Mouse (Mus musculus) ovary, postnatal 14 days (tissue): ENCODE data around the gene Lrfn1.

ENCODE experiments used
- DNase-seq: peaks from one replicate; pipeline ENCODE4 v3.0.0; 2022; ENCODE audit warnings: low spot score

Lrfn1 gene

DNA sequence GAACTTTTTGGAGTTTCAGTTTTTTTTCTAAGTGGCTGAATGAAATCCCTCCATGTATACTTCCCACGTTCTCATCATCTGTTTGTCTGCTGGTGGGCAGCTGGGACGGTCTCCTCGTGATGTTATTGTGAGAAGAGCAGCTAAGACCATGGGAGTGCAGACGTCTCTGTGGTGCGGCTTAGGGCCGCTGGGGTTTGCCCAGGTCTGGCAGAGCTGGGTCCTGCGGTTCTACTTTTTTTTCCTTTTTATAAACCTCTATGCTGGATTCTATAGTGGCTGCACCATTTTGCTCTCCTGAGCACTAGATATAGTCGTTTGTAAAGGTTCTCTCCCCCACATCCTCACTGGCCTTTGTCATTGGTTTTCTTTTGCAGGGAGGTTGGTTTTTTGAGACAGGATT is 59.7 kb downstream of the Lrfn1 start:
- no peak for DNase-seq
